Mouse (Mus musculus): ENCODE data around the gene Baz2b. TPM values are rescaled to one million over a fixed set of nuclear protein-coding genes. Genes with fewer than 3 reads are reported as not detected.

The Baz2b gene
- polyA plus RNA-seq, 1 experiment = 15.0 TPM

DNA sequence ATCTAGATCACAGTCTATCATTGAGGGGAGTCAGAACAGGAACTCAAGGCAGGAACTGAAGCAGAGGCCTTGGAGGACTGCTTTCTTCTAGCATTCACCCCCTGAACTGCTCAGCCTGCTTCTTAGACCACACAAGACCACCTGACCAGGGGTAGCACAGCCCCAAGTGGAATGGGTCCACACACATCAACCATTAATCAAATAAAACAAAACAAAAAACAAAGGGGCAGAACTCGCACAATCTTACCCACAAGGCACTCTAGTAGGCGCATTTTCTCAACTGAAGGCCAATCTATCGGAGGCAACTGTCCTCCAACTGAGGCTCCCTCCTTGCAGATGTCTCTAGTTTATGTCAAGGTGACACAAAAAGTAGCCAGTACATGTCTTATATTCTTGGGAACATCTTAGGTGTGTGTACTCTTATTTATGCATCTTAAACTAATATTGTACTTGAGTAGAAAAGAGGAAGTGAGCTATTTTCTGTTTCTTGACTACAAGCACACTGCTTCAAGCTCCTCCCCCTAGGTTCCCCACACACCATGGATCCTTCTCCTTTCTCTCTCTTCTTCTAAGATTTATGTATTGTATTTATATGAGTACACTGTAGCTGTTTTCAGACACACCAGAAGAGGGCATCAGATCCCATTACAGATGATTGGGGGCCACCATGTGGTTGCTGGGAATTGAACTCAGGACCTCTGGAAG is 189.9 kb downstream of the Baz2b start:
- TF ChIP-seq POLR2A (IDR thresholded peaks at IDR 0.05; ENCODE audit: low read depth, low read length) (no peak), CTCF (conservative IDR thresholded peaks at IDR 0.05; ENCODE audit: insufficient read depth, insufficient read length, low read depth, low read length) (no peak)
- H3K27ac ChIP-seq (ENCODE audit: insufficient read depth, low read depth, low read length) = no peak overlapping the region
- over 99% methylated on average over 3 of the region's 3 CpGs for WGBS

DNA sequence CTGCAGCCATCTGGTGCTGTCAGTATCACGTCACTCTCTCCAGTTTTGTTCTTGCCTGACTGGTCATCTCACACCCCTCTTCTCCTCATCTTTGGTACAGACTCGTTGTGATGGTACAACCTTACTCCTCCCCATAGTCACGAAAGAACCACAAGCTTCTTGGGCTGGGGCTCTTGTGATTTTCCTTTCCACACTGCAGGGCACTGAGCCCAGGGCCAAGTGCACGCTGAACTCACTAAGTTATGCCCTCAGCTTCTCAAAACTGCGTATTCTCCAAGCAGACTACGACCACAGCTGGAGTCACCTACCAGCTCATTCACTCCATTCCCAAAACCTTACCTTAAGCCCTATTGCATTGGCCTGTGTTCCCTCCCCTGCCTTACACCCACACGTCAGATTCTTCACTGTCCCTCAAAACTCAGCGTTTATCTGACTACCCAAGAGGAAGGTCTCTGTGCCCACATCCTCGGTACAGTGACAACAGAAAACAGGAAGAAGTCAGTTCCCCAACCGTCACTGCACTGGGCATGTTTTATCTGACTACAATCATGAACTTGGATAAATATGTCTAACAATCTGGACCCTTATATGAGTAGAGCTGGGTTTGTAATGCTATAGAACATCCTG is 190.7 kb downstream of the Baz2b start:
- Histone ChIP-seq H3K27me3 (replicated peaks; ENCODE audit: control insufficient read depth, insufficient read depth, low read length) (no peaks in the 10 kb centered on the region), H3K4me1 (ENCODE audit: control insufficient read depth, insufficient read depth, low read length) (peaks cover 4% of the 10 kb centered on the region; the same call in 1 of the 2 replicates), H3K4me3 (ENCODE audit: insufficient read depth, low read depth, low read length) (no peak overlapping the region), H3K36me3 (ENCODE audit: control insufficient read depth, insufficient read depth, low read length) (no peaks in the 10 kb centered on the region), H3K27ac (ENCODE audit: insufficient read depth, low read depth, low read length) (no peak overlapping the region)
- no peak for TF ChIP-seq POLR2A (IDR thresholded peaks at IDR 0.05; ENCODE audit: low read depth, low read length)
- TF ChIP-seq CTCF (conservative IDR thresholded peaks at IDR 0.05; ENCODE audit: insufficient read depth, insufficient read length, low read depth, low read length) = no peak
- no peak for DNase-seq
- 75% methylated on average over 10 of the region's 10 CpGs for WGBS

More for the DNA sequence above, 189.9 kb downstream of the Baz2b start:
- Histone ChIP-seq H3K27me3 (replicated peaks; ENCODE audit: control insufficient read depth, insufficient read depth, low read length) (no peaks in the 10 kb centered on the region), H3K36me3 (ENCODE audit: control insufficient read depth, insufficient read depth, low read length) (no peaks in the 10 kb centered on the region), H3K4me3 (ENCODE audit: insufficient read depth, low read depth, low read length) (no peak overlapping the region), H3K4me1 (ENCODE audit: control insufficient read depth, insufficient read depth, low read length) (peaks cover 4% of the 10 kb centered on the region; the same call in 1 of the 2 replicates)
- DNase-seq = no peak

DNA sequence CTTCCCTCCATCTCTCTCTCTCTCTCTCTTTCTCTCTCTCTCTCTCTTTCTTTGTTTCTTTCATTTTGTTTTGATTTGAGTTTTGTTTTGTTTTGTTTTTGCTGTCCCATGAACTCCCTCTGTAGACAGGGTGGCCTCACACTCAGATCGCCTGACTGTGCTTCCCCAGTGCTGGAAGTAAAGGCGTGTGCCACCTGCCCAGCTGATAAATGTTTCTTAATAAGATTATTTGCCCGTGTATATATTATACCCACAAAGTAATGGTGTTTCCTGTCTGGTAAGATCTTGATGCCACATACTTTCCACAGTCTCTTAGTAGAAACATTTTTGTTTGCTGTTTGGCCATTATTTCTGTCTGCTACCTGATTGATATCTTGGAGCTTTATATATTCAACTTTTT is 198.1 kb downstream of the Baz2b start:
- WGBS = 78% methylated on average over 3 of the region's 3 CpGs
- TF ChIP-seq POLR2A (IDR thresholded peaks at IDR 0.05; ENCODE audit: low read depth, low read length) (no peak), CTCF (conservative IDR thresholded peaks at IDR 0.05; ENCODE audit: insufficient read depth, insufficient read length, low read depth, low read length) (no peak)
- no peak for DNase-seq
- Histone ChIP-seq H3K4me1 (ENCODE audit: control insufficient read depth, insufficient read depth, low read length) (no peaks in the 10 kb centered on the region), H3K36me3 (ENCODE audit: control insufficient read depth, insufficient read depth, low read length) (no peaks in the 10 kb centered on the region; the same call in 1 of the 2 replicates), H3K27me3 (replicated peaks; ENCODE audit: control insufficient read depth, insufficient read depth, low read length) (no peaks in the 10 kb centered on the region), H3K4me3 (ENCODE audit: insufficient read depth, low read depth, low read length) (no peak overlapping the region), H3K27ac (ENCODE audit: insufficient read depth, low read depth, low read length) (no peak overlapping the region)

DNA sequence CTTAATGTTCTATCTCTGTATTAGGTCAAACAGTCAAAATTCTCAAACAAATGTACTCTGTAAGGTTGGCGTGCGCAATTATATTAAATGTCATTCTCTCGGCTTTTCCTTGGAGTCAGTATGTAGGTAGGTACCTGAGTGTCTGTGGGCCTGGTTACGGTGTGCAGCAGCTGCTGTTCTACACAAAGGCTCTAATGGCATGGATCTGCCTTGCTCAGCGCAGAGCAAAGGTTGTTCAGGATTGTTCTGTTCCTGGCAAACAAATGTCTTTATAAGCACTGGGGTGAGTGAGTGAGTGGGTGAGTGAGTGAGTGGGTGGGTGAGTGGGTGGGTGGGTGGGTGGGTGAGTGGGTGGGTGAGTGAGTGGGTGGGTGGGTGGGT is 206.0 kb downstream of the Baz2b start:
- no peaks in the 10 kb centered on the region for H3K4me1 ChIP-seq (ENCODE audit: control insufficient read depth, insufficient read depth, low read length)
- no peaks in the 10 kb centered on the region for H3K27me3 ChIP-seq (replicated peaks; ENCODE audit: control insufficient read depth, insufficient read depth, low read length)
- no peak for TF ChIP-seq CTCF (conservative IDR thresholded peaks at IDR 0.05; ENCODE audit: insufficient read depth, insufficient read length, low read depth, low read length)
- DNase-seq = no peak
- H3K36me3 ChIP-seq (ENCODE audit: control insufficient read depth, insufficient read depth, low read length) = peaks cover 5% of the 10 kb centered on the region
- WGBS = 78% methylated on average over 5 of the region's 5 CpGs
- no peak overlapping the region for H3K4me3 ChIP-seq (ENCODE audit: insufficient read depth, low read depth, low read length)
- no peak overlapping the region for H3K27ac ChIP-seq (ENCODE audit: insufficient read depth, low read depth, low read length)

DNA sequence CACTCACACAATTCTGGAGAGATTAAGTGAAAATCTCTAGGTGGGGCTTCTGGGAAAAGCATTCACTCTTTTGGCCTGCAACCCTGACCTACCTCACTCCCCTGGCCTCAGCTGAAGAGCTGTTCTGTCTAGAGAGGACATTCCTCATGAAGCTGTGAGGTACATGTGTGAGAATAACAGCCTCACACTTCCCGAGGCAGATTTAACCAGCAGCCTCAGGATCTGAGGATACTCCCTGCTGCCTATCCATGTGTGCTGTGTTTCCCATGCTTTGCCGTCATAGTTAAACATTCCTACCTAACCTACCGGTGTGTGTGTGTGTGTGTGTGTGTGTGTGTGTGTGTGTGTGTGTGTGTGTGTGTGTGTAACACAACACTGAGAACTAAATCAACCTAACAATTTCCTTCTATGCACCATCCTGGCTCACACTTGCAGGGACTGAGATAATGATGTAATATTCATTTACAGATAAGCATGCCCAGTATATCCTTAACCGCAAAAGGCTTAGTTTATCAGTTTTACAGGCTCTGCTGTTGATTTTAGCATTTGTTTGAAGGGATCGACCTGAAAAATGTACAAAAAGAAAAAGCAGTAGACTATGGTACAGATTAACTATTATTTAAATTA is 206.5 kb downstream of the Baz2b start:
- DNase-seq = no peak
- WGBS = 65% methylated on average over 5 of the region's 5 CpGs
- H3K27me3 ChIP-seq (replicated peaks; ENCODE audit: control insufficient read depth, insufficient read depth, low read length) = no peaks in the 10 kb centered on the region

DNA sequence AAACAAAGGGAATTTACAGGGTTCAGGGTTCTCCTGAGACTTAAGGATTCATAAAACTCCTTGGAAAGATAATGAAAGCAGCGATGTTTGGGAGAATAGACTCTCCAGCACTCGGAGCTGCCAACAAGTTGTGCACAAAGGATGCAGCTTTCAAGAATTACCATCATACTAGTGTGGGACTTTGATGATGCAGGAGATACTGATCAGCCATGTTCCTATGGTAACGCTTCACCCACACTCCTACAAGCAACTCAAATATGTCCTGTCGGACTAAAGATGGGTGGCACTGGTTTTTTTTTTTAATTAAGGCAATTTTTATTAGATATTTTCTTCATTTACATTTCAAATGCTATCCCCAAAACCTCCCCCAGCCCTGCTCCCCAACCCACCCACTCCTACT is 209.4 kb downstream of the Baz2b start:
- Histone ChIP-seq H3K4me1 (ENCODE audit: control insufficient read depth, insufficient read depth, low read length) (no peaks in the 10 kb centered on the region), H3K36me3 (ENCODE audit: control insufficient read depth, insufficient read depth, low read length) (peaks cover 3% of the 10 kb centered on the region), H3K27me3 (replicated peaks; ENCODE audit: control insufficient read depth, insufficient read depth, low read length) (no peaks in the 10 kb centered on the region), H3K4me3 (ENCODE audit: insufficient read depth, low read depth, low read length) (no peak overlapping the region), H3K27ac (ENCODE audit: insufficient read depth, low read depth, low read length) (no peak overlapping the region)
- TF ChIP-seq POLR2A (IDR thresholded peaks at IDR 0.05; ENCODE audit: low read depth, low read length) (no peak), CTCF (conservative IDR thresholded peaks at IDR 0.05; ENCODE audit: insufficient read depth, insufficient read length, low read depth, low read length) (no peak)
- WGBS = 97% methylated on average over 4 of the region's 4 CpGs
- no peak for DNase-seq

More for the DNA sequence above, 206.5 kb downstream of the Baz2b start:
- Histone ChIP-seq H3K4me3 (ENCODE audit: insufficient read depth, low read depth, low read length) (no peak overlapping the region), H3K27ac (ENCODE audit: insufficient read depth, low read depth, low read length) (no peak overlapping the region), H3K4me1 (ENCODE audit: control insufficient read depth, insufficient read depth, low read length) (no peaks in the 10 kb centered on the region), H3K36me3 (ENCODE audit: control insufficient read depth, insufficient read depth, low read length) (peaks cover 5% of the 10 kb centered on the region)
- TF ChIP-seq CTCF (conservative IDR thresholded peaks at IDR 0.05; ENCODE audit: insufficient read depth, insufficient read length, low read depth, low read length) (no peak), POLR2A (IDR thresholded peaks at IDR 0.05; ENCODE audit: low read depth, low read length) (no peak)
